Mouse (Mus musculus): Measurements from ENCODE around the gene Xpc. TPM values are rescaled to one million over a fixed set of nuclear protein-coding genes. Genes with fewer than 3 reads are reported as not detected.
A peak's percentile ranks its signal among the peaks of the same experiment; 100 is the strongest.

Gene Xpc
- polyA plus RNA-seq, 1 experiment from 2014 or later: 26.4 TPM

DNA sequence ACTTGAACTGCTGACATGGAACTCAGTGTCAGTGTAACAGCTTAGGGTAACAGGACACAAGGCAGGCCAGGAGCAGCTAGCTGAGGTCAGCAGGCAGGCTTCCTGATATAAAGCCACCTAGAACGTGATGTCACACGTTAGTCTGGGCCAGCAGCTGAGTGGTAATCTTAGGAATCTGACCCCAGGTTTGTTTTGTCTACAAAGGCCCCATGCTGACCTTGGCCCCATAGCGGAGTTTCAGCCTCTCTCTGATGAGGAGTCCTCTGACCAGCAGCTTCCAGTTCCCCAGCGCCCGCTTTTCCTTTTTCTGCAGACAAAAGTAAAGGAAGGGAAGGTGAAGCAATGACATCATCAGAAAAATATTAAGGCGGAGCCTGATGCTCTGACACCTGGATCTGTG is 24.7 kb downstream of the Xpc start:
- no peak overlapping the region for H3K9ac ChIP-seq (replicated peaks)
- H3K4me2 ChIP-seq: no peak overlapping the region
- 79% methylated on average over 6 of the region's 6 CpGs for WGBS
- no peak for ATAC-seq (ENCODE audit: insufficient number of reproducible peaks, insufficient read depth, low FRiP score, low TSS enrichment, low read depth)
- no peak overlapping the region for H3K27ac ChIP-seq
- H3K36me3 ChIP-seq: peaks cover 95% of the 10 kb centered on the region
- no peaks in the 10 kb centered on the region for H3K27me3 ChIP-seq
- H3K9me3 ChIP-seq: no peaks in the 10 kb centered on the region
- H3K4me1 ChIP-seq (replicated peaks): no peaks in the 10 kb centered on the region
- H3K4me3 ChIP-seq (replicated peaks): no peak overlapping the region

DNA sequence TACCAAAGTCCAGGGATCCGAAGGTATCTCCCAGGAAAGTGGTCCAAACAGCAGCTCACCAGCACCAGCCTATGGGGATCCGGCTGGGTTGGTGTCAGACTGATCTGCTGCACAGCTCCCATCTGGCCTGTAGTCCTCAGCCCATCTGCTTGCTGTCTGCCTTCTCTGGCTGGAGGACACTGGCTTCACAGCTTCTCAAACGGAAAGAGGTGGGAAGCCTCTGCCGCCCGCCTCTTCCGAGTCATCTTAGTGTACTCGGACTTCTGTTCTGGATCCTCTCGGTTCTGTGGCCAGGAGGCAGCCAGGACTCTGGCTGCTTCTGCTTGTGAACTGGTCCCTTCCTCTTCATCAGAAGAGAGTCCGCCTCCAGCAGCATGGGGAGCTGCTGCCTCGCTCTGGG is 25.8 kb downstream of the Xpc start:
- ATAC-seq (ENCODE audit: insufficient number of reproducible peaks, insufficient read depth, low FRiP score, low TSS enrichment, low read depth): no peak
- peaks cover 95% of the 10 kb centered on the region for H3K36me3 ChIP-seq
- H3K9me3 ChIP-seq: no peaks in the 10 kb centered on the region
- H3K4me3 ChIP-seq (replicated peaks): no peak overlapping the region
- no peaks in the 10 kb centered on the region for H3K4me1 ChIP-seq (replicated peaks)
- H3K27ac ChIP-seq: no peak overlapping the region
- no peaks in the 10 kb centered on the region for H3K27me3 ChIP-seq
- no peak overlapping the region for H3K4me2 ChIP-seq
- no peak overlapping the region for H3K9ac ChIP-seq (replicated peaks)
- 80% methylated on average over 10 of the region's 10 CpGs for WGBS

DNA sequence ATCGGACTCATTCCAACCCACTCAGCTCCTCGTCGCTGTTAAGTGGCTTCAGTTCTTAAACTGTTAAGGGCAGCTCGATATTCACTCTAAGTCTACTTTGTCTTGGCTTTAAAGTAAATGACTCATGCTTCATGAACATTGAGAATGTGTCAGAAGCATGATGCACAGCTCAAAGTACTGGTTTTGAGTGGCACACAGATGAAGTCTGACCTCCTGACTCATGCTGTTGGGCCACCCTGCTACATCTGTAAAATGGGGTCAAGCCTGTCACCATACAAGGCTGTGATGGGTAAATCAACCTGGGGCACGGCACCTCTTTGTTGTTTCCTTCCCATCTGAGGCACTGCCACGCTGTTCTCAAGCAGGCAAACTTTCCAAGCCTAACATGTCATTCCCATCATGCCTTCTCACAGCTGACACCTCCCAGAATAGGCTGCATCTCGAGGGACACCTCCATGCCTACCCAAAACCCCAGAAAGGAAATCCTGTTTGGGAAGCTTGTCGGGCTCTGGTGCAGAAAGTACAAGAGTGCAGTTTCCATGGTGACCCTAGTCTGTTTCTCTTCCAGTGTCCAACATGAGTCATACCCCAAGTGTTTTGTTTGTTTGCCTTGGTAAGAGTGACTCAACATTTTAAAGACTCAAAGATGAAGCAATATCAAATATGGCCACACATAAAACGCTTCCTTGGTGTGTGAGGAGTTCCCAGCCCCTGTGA is 27.0 kb downstream of the Xpc start:
- peaks cover 97% of the 10 kb centered on the region for H3K36me3 ChIP-seq
- ATAC-seq (ENCODE audit: insufficient number of reproducible peaks, insufficient read depth, low FRiP score, low TSS enrichment, low read depth): no peak
- no peaks in the 10 kb centered on the region for H3K4me1 ChIP-seq (replicated peaks)
- H3K9me3 ChIP-seq: no peaks in the 10 kb centered on the region
- no peak overlapping the region for H3K4me2 ChIP-seq
- no peak overlapping the region for H3K27ac ChIP-seq
- 87% methylated on average over 9 of the region's 9 CpGs for whole genome bisulfite sequencing
- H3K9ac ChIP-seq (replicated peaks): no peak overlapping the region
- H3K4me3 ChIP-seq (replicated peaks): no peak overlapping the region
- no peaks in the 10 kb centered on the region for H3K27me3 ChIP-seq

DNA sequence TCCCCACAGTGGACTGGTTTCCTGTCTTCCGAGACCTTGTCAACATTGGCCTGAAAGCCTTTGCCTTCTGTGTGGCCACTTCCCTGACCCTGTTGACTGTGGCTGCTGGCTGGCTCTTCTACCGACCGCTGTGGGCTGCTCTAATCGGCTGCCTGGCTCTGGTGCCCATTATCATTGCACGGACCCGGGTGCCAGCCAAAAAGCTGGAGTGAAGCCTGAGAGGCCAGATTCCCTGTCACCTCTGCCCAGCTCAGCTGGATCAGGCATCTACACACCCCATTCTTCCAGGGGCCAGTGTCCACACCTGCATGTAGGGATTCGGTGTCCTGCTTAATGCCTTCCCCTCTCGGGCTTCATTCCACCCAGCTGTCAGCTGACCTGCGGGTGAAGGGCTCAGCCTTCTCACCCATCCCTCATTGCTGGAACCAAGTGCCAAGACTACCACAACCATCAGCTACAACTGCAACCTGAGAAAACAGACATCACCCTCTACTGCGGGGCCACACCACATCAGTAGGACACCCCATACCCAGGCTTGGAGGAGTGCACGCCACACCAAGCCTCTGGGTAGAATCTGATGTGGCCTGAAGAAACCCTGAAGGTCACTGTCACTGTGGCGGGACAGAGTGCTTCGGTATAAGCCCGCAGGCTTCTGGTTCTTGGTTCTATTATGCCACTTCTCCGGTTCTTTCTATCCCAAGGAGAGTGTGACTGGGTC is 28.8 kb downstream of the Xpc start:
- Histone ChIP-seq H3K9me3 (no peaks in the 10 kb centered on the region), H3K27ac (no peak overlapping the region), H3K9ac (replicated peaks) (no peak overlapping the region), H3K36me3 (peaks cover 97% of the 10 kb centered on the region), H3K4me1 (replicated peaks) (no peaks in the 10 kb centered on the region), H3K4me2 (no peak overlapping the region), H3K27me3 (no peaks in the 10 kb centered on the region), H3K4me3 (replicated peaks) (no peak overlapping the region)
- 91% methylated on average over 15 of the region's 15 CpGs for WGBS
- ATAC-seq (ENCODE audit: insufficient number of reproducible peaks, insufficient read depth, low FRiP score, low TSS enrichment, low read depth): no peak

DNA sequence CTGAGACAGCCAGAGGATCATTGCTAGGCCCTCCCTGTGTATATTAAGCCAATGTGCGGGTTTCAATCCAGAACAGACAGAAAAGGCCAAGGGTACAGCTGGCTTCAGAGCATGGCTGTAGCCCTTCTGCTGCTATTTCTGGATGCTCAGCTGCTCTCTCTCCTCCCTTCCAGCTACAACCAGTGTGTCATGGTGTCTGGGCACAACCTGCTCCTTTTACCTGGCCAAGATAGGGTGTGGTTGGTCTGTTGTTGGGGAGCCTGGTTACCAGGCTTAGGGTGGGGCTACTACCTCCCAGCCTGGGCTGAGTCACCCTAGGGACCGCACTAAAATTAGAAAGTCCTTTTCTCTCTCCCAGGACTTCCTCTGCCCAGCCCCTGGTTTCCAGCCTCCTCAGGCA is 32.3 kb downstream of the Xpc start:
- Histone ChIP-seq H3K4me3 (replicated peaks) (no peak overlapping the region), H3K36me3 (peaks cover 100% of the 10 kb centered on the region), H3K9me3 (no peaks in the 10 kb centered on the region), H3K9ac (replicated peaks) (no peak overlapping the region), H3K27me3 (no peaks in the 10 kb centered on the region), H3K4me2 (no peak overlapping the region), H3K4me1 (replicated peaks) (no peaks in the 10 kb centered on the region), H3K27ac (no peak overlapping the region)
- 93% methylated on average over 2 of the region's 2 CpGs for WGBS
- no peak for ATAC-seq (ENCODE audit: insufficient number of reproducible peaks, insufficient read depth, low FRiP score, low TSS enrichment, low read depth)

DNA sequence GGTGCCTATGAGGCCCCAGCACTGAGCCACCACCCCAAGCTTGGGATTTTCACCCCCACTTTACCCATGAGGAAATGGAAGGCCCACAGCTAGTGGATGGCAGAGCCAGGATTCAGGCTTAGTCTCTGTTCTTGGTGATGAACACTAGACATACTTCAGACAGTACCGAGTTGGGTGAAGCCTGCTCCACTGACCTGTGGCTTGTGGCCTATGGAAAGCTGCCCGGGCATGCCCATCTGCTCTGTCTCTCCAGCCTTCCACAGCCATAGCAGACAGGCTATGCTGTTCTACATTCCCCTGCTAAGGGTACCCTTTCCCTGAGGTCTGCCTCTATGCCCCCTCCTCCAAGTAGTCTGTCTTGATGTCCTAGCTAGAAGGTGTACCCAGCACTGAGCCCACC is 39.1 kb downstream of the Xpc start:
- Histone ChIP-seq H3K27me3 (no peaks in the 10 kb centered on the region), H3K9ac (replicated peaks) (no peak overlapping the region), H3K4me2 (no peak overlapping the region), H3K36me3 (peaks cover 55% of the 10 kb centered on the region), H3K9me3 (no peaks in the 10 kb centered on the region), H3K4me1 (replicated peaks) (peaks cover 22% of the 10 kb centered on the region), H3K27ac (no peak overlapping the region), H3K4me3 (replicated peaks) (no peak overlapping the region)
- no peak for ATAC-seq (ENCODE audit: insufficient number of reproducible peaks, insufficient read depth, low FRiP score, low TSS enrichment, low read depth)
- 89% methylated on average over 2 of the region's 2 CpGs for WGBS

DNA sequence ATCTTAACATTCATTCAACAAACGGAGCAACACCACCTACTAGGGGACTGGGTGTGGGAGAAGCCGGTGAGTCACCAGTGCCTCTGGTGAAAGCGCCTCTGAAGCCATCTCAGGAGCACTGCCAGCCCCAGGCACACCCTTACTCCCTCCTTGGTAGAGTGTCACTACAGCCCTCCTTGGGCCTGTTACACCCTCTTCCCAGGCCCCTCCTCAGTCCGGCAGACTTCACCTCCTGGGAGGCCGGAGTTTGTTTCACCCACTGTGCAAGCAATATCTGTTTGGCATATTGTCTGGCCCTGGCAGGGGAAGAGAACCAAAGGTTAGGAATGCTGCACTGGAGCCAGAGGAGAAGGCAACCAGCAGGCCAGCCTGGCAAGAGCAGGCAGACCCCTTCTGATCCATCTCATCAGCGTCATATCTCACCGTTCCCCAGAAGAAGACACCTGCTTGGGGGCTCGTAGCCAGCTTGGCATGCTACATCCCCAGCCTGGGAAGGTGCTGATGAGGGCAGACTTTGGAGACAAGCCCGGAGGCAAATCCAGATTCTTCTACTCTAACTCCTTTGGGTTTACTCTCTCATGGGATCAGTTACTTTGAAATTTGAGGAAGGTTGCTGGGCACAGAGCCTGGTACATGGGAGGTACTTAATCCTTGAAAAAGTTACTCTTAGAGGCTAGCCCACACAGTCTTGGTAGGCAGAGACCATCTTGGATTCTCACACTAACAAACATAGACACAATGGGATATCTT is 41.1 kb downstream of the Xpc start:
- Histone ChIP-seq H3K9me3 (no peaks in the 10 kb centered on the region), H3K27me3 (no peaks in the 10 kb centered on the region), H3K9ac (replicated peaks) (peak overlapping the region; percentile 81), H3K4me2 (peak overlapping the region; percentile 80), H3K36me3 (peaks cover 36% of the 10 kb centered on the region), H3K4me1 (replicated peaks) (peaks cover 23% of the 10 kb centered on the region), H3K27ac (no peak overlapping the region), H3K4me3 (replicated peaks) (peak overlapping the region; percentile 75)
- no peak for ATAC-seq (ENCODE audit: insufficient number of reproducible peaks, insufficient read depth, low FRiP score, low TSS enrichment, low read depth)
- 59% methylated on average over 9 of the region's 9 CpGs for WGBS

DNA sequence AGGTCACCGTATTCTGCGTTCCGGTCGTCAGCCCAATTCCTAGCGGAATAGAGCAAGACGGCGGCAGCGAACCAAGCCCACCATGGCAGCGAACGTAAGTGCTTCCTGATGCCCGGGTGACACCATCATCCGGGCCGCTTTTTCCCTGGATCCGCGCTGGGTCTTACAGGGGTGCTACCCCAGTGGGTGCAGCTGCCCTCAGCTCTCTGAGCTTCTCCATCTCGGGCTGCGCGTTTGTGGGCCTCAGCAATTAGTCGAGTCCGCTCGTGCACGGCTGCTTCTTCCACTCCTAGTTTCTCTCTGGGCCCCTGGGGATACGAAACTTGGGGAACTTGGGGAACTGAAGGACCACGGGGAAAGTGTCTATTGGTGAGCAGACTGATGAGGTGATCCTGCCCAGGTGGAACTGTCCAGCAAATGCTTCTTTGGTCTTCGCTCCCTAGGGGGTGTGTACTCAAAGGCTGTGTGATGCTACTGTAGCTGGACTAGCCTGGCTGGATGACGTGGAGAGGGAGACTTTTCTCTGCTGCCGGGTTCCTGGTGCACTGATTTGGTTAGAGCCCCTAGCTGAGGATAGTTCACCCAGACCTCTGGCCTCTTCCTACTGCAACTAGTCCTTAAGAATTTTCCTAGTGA is 41.8 kb downstream of the Xpc start:
- no peaks in the 10 kb centered on the region for H3K9me3 ChIP-seq
- H3K9ac ChIP-seq (replicated peaks): peak overlapping the region; percentile 81
- peak overlapping the region; percentile 80 for H3K4me2 ChIP-seq
- peak overlapping the region; percentile 77; the same call in 1 of the 2 replicates for H3K27ac ChIP-seq
- peaks cover 33% of the 10 kb centered on the region for H3K36me3 ChIP-seq
- no peaks in the 10 kb centered on the region for H3K27me3 ChIP-seq
- peak overlapping the region; percentile 75 for H3K4me3 ChIP-seq (replicated peaks)
- peaks cover 23% of the 10 kb centered on the region for H3K4me1 ChIP-seq (replicated peaks)
- under 1% methylated on average over 27 of the region's 27 CpGs for WGBS
- peak; percentile 27; the same call in 1 of the 2 replicates for ATAC-seq (ENCODE audit: insufficient number of reproducible peaks, insufficient read depth, low FRiP score, low TSS enrichment, low read depth)

DNA sequence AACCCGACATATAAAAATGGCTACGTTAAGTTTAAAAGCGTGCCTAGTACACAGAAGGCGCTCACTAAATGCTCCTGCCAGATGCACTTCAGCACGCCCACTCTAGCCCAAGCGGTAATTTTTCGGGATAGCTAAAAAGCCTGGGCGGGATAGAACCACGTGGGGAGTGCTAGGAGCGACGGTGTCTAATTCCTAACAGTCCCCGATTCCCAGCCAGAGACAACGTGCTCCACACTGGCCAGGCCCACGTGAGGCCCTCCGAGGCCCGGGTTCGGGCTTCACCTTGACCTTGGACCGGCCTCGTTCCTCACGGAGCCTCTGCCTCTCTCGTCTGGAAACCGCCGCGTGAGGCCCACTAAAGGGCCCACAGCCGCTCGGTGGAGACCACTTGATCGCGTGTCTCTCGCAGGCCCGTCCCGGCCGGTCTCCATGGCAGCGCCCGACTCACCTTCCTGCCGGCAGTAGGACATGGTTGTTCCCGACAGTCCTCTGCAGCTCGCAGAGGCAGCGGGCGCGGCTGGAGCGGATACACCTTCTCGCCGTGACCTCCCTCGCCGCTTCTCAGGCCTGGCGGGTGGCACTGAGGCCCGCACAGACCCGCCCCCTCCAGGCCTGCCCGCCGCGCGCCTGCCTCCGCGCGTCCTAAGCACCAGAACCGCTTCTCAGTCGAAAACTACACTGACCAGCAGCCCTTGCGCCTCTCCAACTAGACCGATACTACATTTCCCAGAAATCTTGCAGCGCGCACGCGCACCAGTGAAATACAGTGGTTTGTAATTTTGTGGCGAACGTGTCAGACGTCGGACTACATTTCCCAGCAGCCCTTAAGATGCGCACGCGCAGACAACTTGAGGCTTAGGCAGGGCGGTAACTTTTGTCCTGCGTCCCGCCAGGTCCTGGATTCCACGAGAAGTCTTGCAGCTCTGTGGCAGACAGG is 42.6 kb downstream of the Xpc start, which contains the start of the genes Chchd4 and Tmem43:
Gene Chchd4, minus strand, starts transcription at position 679 of the 937 bp plus-strand sequence.
Gene Tmem43, plus strand, starts transcription at position 836 of the 937 bp plus-strand sequence.
- Histone ChIP-seq H3K27ac (peak within 1 kb of the TSS; percentile 82), H3K27me3 (no peaks in the 10 kb centered on the region), H3K4me1 (replicated peaks) (peaks cover 23% of the 10 kb centered on the region), H3K36me3 (peaks cover 27% of the 10 kb centered on the region), H3K4me3 (replicated peaks) (peak within 1 kb of the TSS; percentile 75), H3K9me3 (no peaks in the 10 kb centered on the region), H3K4me2 (peak within 1 kb of the TSS; percentile 80), H3K9ac (replicated peaks) (peak within 1 kb of the TSS; percentile 81)
- under 1% methylated on average over 74 of the region's 74 CpGs for WGBS
- ATAC-seq (ENCODE audit: insufficient number of reproducible peaks, insufficient read depth, low FRiP score, low TSS enrichment, low read depth): peak; percentile 97

DNA sequence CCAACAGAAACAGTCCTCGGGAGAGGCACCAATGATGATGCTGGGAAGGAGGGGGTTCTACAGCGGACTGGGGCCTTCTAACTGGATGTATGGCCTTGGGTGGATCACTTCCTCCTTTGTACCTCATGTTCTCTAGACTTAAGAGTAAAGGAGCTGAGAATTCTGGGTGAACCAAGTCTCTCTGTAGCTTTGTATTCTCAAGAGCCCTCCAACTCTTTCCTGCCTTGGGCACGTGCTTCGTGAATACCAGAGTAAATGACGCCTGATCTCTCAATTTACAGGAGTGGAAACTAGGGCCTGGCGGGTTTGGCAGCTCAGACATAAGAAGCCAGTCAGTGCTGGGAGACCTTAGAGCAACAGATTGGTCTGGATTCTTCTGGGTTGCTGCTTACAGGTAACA is 43.4 kb downstream of the Xpc start:
- Histone ChIP-seq H3K27me3 (no peaks in the 10 kb centered on the region), H3K4me3 (replicated peaks) (peak overlapping the region; percentile 75), H3K9me3 (no peaks in the 10 kb centered on the region), H3K27ac (peak overlapping the region; percentile 82), H3K4me2 (peak overlapping the region; percentile 60), H3K36me3 (peaks cover 27% of the 10 kb centered on the region), H3K4me1 (replicated peaks) (peaks cover 23% of the 10 kb centered on the region), H3K9ac (replicated peaks) (peak overlapping the region; percentile 77)
- 27% methylated on average over 6 of the region's 6 CpGs for WGBS
- ATAC-seq (ENCODE audit: insufficient number of reproducible peaks, insufficient read depth, low FRiP score, low TSS enrichment, low read depth): no peak
